Mouse (Mus musculus) liver, embryonic 11.5 days (tissue): ENCODE measurements around the gene Rnf111. TPM values are rescaled to one million over a fixed set of nuclear protein-coding genes. Genes with fewer than 3 reads are reported as not detected.
A peak's percentile ranks its signal among the peaks of the same experiment; 100 is the strongest.

Experiments used
- ATAC-seq: fragments of 200-750 bp; cut with Nextera tagmentation; replicated peaks from 2 replicates; pipeline ENCODE4 v1.8.0; 2017; ENCODE audit warnings: moderate number of reproducible peaks, mild to moderate bottlenecking, moderate TSS enrichment, moderate library complexity; ENCODE audit not compliant: low FRiP score
- DNase-seq: peaks from one replicate; pipeline ENCODE4 v3.0.0-alpha.2; 2017; ENCODE audit warnings: low spot score
- H3K27ac ChIP-seq: fragments of 300-500 bp; sonication (generic); 2 replicates; pipeline ENCODE4 v1.5.1; 2014; ENCODE audit warnings: mild to moderate bottlenecking, low read depth, low read length, control low read depth
- H3K27me3 ChIP-seq: fragments of 300-500 bp; sonication (generic); replicated peaks from 2 replicates; pipeline ENCODE4 v1.6.1; 2014; ENCODE audit warnings: low read length, mixed read lengths; ENCODE audit not compliant: control insufficient read depth, insufficient read depth
- H3K36me3 ChIP-seq: fragments of 300-500 bp; sonication (generic); 2 replicates; pipeline ENCODE4 v1.6.1; 2014; ENCODE audit warnings: mild to moderate bottlenecking, low read length, moderate library complexity, mixed read lengths; ENCODE audit not compliant: control insufficient read depth, insufficient read depth
- H3K4me1 ChIP-seq: fragments of 300-500 bp; sonication (generic); replicated peaks from 2 replicates; pipeline ENCODE4 v1.6.1; 2014; ENCODE audit warnings: low read length, mixed read lengths; ENCODE audit not compliant: control insufficient read depth, insufficient read depth
- H3K4me2 ChIP-seq: fragments of 300-500 bp; sonication (generic); 2 replicates; pipeline ENCODE4 v1.6.1; 2014; ENCODE audit warnings: mild to moderate bottlenecking, control low read depth, moderate library complexity
- H3K4me3 ChIP-seq: fragments of 300-500 bp; sonication (generic); 2 replicates; pipeline ENCODE4 v1.5.1; 2014; ENCODE audit warnings: low read depth, low read length, control low read depth
- H3K9ac ChIP-seq: fragments of 300-500 bp; sonication (generic); 2 replicates; pipeline ENCODE4 v1.6.1; 2014; ENCODE audit warnings: low read depth, low read length, control low read depth
- H3K9me3 ChIP-seq: fragments of 300-500 bp; sonication (generic); 2 replicates; pipeline ENCODE4 v1.6.1; 2016; ENCODE audit warnings: low read length, inconsistent platforms, mixed read lengths; ENCODE audit not compliant: control insufficient read depth
- WGBS: fragments of 180-500 bp; shearing (Covaris S2); extraction: QIAGEN DNeasy Blood & Tissue Kit; methylation state at CpG from one replicate; pipeline ENCODE4 v1.1.7; 2014; 5-methylcytosine and 5-hydroxymethylcytosine counted together
- polyA plus RNA-seq: library from polyadenylated mRNA; unstranded; fragments of >200 nt; fragmentation: Nextera tagmentation; extraction: Ambion mirVana; gene quantifications from 2 replicates; pipeline ENCODE4 v1.2.1, GENCODE M21; 2014

Rnf111 gene
- polyA plus RNA-seq, 1 experiment from 2014 or later = 23.3 TPM

DNA sequence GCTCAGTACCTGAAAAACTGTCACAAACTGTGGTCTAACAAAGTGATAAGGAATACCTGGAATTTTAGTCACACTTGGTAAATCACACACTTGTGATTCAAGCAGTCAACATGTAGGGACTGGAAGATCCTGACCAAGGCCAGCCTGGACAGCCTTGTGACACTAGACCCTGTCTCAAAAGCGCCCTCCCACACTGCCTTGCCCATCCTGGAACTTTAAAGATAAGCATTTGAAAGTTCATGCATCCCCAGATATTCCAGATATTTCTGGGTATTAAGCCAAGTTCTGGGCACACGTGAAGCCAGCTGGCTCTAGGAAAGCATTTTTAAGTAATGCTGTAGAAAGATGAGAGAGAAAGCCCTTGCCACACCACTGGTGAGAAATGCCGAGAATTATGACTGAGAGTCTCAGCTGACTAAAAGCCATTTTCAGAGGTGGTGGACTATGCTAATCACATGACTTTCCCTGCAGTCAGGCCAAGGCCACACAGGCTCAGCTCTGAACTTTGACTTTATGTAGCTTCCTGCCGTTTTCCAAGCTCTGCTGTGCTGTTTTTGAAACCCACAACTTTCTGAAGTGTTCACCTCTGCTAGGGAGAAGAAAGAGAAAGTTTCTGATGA, 6.5 kb upstream of the Rnf111 start:
- H3K27me3 ChIP-seq = no peaks in the 10 kb centered on the region
- H3K9me3 ChIP-seq = no peaks in the 10 kb centered on the region
- H3K36me3 ChIP-seq = no peaks in the 10 kb centered on the region
- no peak overlapping the region; the same call in 1 of the 2 replicates for H3K27ac ChIP-seq
- ATAC-seq (no peak), DNase-seq (no peak)
- WGBS = 65% methylated on average over 4 of the region's 4 CpGs
- H3K4me1 ChIP-seq = no peaks in the 10 kb centered on the region
- no peak overlapping the region for H3K4me3 ChIP-seq
- no peak overlapping the region for H3K4me2 ChIP-seq
- no peak overlapping the region for H3K9ac ChIP-seq

DNA sequence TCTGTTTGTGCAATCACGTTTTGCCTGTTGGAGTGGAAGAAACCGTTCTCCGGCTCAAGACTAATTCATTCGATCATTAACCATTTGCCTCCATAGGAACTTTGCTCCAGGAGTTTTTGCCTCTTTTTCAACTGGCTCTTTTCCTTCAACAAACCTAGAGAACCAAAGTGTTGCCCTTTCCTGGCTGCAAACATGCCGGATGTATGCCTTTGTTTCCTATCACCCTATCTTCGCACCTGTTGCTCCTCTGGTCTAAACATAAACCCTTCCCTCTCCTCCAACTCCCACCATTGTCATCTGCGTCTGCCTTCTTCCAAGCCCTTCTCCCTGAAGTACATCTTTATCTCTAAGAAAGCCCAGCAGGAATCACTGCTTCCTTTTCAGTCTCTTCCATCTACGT, 3.3 kb upstream of the Rnf111 start:
- Histone ChIP-seq H3K9ac (no peak overlapping the region), H3K4me2 (no peak overlapping the region), H3K27me3 (no peaks in the 10 kb centered on the region), H3K9me3 (no peaks in the 10 kb centered on the region), H3K27ac (no peak overlapping the region), H3K4me1 (peaks cover 7% of the 10 kb centered on the region; the same call in 1 of the 2 replicates), H3K36me3 (no peaks in the 10 kb centered on the region), H3K4me3 (no peak overlapping the region)
- ATAC-seq = no peak
- WGBS = 77% methylated on average over 8 of the region's 8 CpGs
- DNase-seq = no peak

DNA sequence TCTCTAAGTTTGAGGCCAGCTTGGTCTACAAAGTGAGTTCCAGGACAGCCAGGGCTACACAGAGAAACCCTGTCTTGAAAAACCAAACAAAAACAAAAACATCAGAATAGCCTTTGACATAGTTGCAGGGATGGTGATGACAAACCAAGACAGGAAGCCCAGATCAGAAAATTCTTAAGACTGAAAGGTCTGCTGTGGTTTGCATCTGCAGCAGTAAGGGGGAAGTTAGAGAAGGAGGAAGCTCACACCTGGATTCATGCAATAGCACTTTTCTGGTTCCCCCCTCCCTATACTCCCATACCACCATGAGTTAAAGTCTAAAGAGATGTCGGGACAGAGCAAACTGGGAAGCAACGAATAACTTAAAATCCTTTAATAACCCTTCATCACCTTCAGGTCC, 2.7 kb upstream of the Rnf111 start:
- Histone ChIP-seq H3K4me3 (no peak overlapping the region), H3K4me1 (peaks cover 9% of the 10 kb centered on the region; the same call in 1 of the 2 replicates), H3K27me3 (no peaks in the 10 kb centered on the region), H3K27ac (no peak overlapping the region), H3K4me2 (no peak overlapping the region), H3K36me3 (no peaks in the 10 kb centered on the region), H3K9me3 (no peaks in the 10 kb centered on the region), H3K9ac (no peak overlapping the region)
- DNase-seq (no peak), ATAC-seq (no peak)
- 60% methylated on average over 2 of the region's 2 CpGs for whole genome bisulfite sequencing

DNA sequence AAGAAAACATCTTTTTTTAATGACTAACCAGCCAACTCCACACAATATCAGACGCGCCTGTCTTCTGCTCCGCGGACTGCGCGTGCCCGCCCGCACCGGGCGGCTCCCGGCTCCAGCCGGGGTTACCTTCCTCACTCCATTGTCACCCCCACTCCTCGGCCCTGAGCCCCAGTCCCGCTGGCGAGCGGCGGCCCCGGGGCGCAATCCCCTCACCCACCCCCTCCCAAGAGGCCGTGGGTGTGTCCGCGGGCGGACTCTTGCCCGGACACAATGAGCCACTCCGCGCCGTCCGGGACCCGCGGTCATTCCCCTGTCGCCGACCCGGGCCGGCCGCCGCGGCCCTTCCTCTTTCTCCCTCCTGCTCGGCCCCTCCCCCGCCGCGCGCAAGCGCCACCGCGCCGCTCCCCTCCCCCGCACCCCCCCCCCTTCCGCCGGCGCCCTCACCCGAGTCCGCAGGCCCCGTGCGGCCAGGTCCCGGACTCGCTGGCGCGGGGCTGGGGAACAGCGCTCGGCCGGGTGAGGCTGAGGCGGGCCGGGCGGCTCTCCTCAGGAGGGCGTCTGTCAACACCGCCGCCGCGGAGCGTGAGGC, 416 bp downstream of the Rnf111 start:
- peak; percentile 82 for ATAC-seq
- DNase-seq = peak; percentile 77
- peak overlapping the region; percentile 97 for H3K4me3 ChIP-seq
- H3K9ac ChIP-seq = peak overlapping the region; percentile 97
- H3K4me2 ChIP-seq = peak overlapping the region; percentile 79
- no peaks in the 10 kb centered on the region for H3K36me3 ChIP-seq
- H3K27me3 ChIP-seq = no peaks in the 10 kb centered on the region
- WGBS = under 1% methylated on average over 60 of the region's 70 CpGs
- peaks cover 9% of the 10 kb centered on the region; the same call in 1 of the 2 replicates for H3K4me1 ChIP-seq
- H3K9me3 ChIP-seq = no peaks in the 10 kb centered on the region
- peak overlapping the region; percentile 99 for H3K27ac ChIP-seq

DNA sequence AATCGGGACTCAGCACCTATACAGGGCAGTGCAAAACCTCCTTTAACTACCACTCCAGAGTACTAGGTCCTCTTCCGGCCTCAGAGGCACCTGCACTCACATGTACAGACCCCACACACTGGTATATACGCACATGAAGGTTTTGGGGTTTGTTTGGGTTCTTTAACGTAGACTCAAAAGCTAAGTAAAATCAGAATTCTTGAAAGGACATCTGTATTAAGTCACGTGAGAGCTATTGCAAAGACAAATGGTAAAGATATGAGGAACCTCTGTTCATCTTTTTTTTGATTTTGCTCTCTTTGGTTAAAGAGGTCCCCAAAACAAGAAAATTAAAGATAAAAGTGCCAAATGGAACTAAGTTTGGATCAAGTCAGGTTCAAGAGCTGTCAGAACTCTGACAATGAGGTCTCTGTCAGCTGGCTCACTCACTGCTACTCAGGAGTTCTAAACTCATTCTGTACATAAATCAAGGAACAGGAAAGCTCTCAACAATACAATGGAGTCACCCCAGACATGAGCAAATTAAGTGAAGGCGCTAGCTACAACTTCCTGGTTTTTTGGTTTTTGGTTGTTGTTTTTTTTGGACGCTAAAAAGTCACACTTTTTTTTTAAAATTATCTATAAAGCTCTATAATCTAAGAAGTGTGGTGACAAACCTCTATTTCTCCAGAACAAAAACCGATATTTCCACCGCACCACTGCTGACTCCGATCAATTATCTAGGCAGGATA, 1.1 kb downstream of the Rnf111 start:
- Histone ChIP-seq H3K27me3 (no peaks in the 10 kb centered on the region), H3K9ac (peak overlapping the region; percentile 97), H3K4me2 (peak overlapping the region; percentile 79), H3K4me3 (peak overlapping the region; percentile 97), H3K4me1 (peaks cover 9% of the 10 kb centered on the region; the same call in 1 of the 2 replicates), H3K36me3 (no peaks in the 10 kb centered on the region), H3K27ac (peak overlapping the region; percentile 99), H3K9me3 (no peaks in the 10 kb centered on the region)
- DNase-seq (no peak), ATAC-seq (no peak)
- 35% methylated on average over 10 of the region's 10 CpGs for WGBS

DNA sequence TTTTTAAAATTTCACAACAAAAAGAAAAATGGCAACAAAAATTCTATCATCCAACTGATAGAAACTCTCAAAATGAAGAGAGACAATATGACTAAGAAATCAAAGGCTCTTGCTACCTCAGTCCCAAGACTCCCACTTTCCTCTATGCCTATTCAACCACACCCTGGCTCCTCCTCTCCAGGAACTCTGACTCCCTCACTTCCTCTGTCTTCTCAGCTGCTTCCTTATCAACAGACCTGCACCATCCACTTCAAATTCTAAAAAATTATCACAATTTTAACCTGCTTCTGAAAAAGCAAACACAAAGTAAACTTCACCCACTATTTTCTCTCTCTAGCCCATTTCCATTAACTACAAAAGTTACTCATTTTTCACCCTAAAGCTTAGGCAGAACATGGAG, 6.5 kb downstream of the Rnf111 start:
- ATAC-seq (no peak), DNase-seq (no peak)
- Histone ChIP-seq H3K27me3 (no peaks in the 10 kb centered on the region), H3K4me3 (no peak overlapping the region), H3K9ac (no peak overlapping the region), H3K9me3 (no peaks in the 10 kb centered on the region), H3K4me2 (no peak overlapping the region), H3K4me1 (peaks cover 15% of the 10 kb centered on the region), H3K27ac (no peak overlapping the region), H3K36me3 (peaks cover 2% of the 10 kb centered on the region; the same call in 1 of the 2 replicates)

DNA sequence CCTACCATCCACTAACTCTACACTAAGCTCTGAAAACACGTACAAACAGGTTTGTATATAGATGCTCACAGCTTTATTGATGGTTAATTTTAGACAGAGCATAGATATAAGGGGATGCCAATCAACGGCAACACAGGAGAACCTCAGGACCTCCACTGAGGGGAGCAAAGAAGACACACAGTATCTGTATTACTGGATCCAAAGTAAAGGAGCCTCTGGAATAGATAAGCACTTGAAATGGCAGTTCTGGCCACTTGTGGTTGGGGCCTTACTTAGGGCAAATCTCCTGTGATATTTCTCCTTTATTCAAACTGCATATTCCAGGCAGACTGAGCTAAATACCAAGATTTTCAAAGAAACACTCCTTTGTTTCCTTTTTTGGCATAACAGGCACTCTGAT, 10.5 kb downstream of the Rnf111 start:
- WGBS = 61% methylated on average over 2 of the region's 2 CpGs
- H3K9ac ChIP-seq = no peak overlapping the region
- DNase-seq (no peak), ATAC-seq (peak; percentile 79)
- H3K4me1 ChIP-seq = peaks cover 17% of the 10 kb centered on the region
- H3K4me3 ChIP-seq = no peak overlapping the region
- H3K36me3 ChIP-seq = peaks cover 6% of the 10 kb centered on the region; the same call in 1 of the 2 replicates
- no peaks in the 10 kb centered on the region for H3K27me3 ChIP-seq
- H3K4me2 ChIP-seq = peak overlapping the region; percentile 2; the same call in 1 of the 2 replicates
- H3K27ac ChIP-seq = no peak overlapping the region
- no peaks in the 10 kb centered on the region for H3K9me3 ChIP-seq

DNA sequence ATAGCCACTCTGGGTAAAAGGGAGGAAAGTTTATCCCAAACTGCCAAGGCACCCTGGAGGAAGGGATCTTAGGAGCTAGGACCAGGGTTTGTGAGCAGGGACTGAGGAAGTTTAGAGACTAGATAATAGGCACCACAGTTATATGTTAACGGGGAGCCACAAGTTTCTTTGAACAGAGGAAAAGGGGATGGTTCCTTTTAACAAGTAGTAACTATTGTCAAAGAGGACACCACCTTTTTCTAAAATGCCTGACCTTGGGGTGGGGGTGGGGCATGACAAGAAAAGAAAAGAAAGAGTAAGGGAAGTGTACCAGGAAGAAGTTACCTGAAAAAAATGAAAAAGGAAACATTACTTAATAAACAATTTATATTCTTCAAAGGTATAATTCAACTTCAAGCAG, 12.3 kb downstream of the Rnf111 start:
- H3K9me3 ChIP-seq = no peaks in the 10 kb centered on the region
- DNase-seq (no peak), ATAC-seq (no peak)
- H3K36me3 ChIP-seq = peaks cover 6% of the 10 kb centered on the region; the same call in 1 of the 2 replicates
- WGBS = 78% methylated on average over 1 of the region's 1 CpGs
- no peak overlapping the region for H3K27ac ChIP-seq
- no peak overlapping the region for H3K4me2 ChIP-seq
- no peak overlapping the region for H3K4me3 ChIP-seq
- no peak overlapping the region for H3K9ac ChIP-seq
- H3K27me3 ChIP-seq = no peaks in the 10 kb centered on the region
- peaks cover 17% of the 10 kb centered on the region for H3K4me1 ChIP-seq
